Mouse (Mus musculus) R1 (cell line): ENCODE data around the gene Fbxo44.
"Not testable (repeated sequence)": the region's sequence is repeated elsewhere in the genome, so short reads cannot be mapped to it uniquely, and the experiment has no call there.

Source experiments
- DNase-seq: peaks from one replicate; pipeline ENCODE4 v3.0.0-alpha.2; 2018; ENCODE audit warnings: low read depth, low spot score

The Fbxo44 gene

DNA sequence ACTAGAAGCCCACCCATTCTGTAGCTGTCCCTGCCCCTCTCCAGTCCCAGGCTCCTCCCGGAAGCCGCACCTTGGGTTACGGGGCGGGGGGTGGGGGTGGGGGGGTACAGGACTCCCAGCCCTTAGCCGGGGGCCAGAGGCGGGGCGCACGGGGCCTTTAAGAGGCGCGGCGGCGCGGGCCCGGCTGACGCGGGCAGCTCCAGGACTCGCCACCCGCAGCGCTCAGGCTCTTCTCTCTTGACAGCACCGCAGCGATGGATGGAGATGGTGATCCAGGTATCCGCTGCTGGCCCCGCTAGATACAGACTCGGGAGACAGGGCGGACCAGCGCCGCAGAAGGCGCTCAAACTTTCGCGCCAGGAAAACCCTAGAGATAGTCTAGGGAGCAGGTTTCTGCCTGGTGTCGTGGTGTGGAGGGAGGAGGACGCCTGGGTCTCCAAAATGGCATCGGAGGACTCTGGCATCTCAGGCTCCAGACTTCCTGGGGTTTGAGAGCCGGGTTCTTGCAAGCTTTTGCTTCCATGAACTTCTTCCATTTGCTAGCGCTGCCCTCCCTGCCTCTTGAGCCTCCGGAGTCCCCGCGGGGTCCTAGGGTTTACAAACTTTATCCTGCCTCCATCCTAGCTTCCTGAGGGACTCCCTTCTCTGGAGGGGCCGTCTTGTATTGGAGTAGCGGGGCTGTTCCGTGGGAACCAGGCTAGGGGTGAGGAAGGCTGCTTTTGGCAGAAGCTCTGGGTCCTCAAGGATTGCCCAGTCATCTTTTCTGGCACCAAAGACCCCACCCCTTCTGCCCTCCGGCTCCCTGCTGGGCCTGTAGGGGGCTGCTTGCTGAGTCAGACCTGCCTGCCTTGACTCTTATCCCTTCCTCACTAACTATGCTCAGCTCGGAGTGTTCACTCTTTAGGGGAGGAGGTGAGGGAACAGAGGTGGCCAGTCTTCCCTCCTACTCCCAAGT is at the start of gene Fbxo44, which contains the start of gene Fbxo2:
Gene Fbxo44 (minus strand): TSS at position 47 of the 955 bp plus-strand sequence.
Gene Fbxo2 (plus strand): TSS at position 186 of the 955 bp plus-strand sequence.
- no peak for DNase-seq

DNA sequence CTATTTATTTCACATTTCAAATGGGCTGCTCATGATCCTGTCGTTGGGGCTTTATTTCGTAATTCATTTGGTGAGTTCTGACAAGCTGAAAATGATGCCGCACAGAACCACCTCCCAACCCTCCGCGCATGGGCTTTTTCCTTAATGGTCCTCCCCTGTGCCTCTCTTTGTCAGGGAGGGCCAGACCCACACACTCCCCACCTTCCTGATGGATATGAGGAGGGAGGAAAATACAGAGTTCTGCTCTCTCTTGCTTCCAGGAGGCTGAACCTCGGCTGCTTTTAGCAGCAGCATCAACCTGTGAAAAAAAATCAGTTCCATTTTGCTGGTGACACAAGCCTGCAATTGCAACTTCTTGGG is 44.6 kb upstream of the Fbxo44 start:
- no peak for DNase-seq

DNA sequence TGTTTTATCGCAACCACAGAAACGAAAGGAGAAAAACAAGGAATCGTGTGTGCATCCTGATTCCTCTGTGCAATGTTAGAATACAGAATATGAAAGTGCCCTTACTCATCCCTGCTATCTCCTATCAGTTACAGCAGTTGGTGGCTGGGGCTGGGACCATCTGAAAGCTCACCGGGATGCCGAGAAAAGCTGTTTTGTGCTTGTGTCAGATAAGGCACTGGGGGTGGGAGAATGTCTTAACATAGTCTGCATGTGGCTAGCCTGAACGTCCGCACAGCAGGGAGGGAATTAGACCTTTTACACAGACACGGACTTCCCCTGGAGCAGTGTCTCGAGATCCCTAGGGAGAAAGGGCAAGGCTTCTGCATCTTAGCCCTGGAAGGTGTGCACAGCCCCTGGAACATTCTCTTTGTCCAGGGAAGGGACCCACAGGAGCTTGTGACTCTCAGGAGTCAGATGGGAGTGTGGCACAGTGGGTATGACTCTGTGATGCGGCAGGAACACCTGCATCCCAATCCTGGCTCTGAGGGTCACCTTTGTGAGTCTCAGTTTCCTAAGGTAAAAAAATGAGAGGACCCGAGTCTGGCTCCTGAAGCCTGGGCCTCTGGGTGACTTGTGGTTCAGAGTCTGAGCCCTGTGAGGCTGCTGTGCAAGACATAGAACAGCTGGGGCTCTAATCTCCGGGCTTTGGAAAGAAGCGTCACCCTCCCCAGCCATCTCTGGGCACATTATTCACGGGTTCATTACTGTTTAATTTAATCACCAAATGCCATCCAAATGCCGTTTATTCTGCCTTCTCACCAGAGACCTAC is 44.0 kb upstream of the Fbxo44 start:
- no peak for DNase-seq

DNA sequence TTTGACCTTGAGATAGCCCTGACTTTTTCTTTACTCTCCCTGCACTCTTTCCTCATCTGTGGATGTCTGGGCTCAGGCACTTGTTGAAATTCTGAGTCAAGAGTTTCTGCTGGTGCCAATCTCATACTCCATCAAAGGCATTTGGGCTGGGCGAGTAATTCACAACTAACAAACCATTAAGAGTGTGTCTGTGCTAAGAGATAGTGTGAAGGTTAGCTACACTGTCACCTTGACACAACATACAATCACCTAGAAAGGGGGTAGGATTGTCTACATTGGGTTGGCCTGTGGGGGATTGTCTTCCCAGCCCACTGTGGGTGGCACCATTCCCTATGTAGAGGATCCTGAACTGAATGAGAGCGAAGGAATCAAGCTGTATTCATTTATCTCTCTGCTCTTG is 43.3 kb upstream of the Fbxo44 start:
- DNase-seq, result no peak

DNA sequence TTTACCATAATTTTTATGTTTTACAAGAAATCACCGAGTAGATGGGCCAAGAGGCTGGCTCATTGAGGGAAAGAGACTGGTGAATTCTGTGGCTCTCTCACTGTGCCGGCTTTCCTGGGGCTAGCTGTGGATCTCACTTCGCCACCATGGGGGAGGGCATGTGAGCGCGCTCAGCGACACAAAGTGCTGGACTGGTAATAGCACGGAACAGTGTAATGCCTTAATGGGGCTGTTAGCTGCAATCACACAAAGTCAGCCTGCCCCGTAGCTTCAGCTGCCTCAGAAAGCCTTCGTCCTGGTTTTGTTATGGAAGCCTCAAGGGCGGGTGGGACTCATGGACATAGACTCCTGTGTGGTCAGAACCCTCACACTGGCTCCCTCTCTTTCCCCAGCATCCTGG is 38.4 kb upstream of the Fbxo44 start:
- DNase-seq, result no peak

DNA sequence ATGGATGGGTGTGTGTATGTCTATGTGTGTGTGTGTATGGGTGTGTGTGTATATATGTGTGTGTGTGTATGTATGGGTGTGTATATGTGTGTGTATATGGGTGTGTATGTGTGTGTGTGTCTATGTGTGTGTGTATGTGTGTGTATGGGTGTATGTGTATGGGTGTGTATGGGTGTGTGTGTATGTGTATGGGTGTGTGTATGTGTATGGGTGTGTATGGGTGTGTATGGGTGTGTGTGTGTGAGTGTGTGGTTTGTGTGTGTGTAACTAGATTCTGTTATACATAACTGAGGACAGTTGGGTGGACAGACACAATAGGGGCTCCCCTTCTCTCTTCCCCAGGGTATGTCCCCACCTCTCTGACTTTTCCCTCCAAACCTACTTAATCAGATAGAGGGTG is 34.1 kb upstream of the Fbxo44 start:
- DNase-seq, result no peak

DNA sequence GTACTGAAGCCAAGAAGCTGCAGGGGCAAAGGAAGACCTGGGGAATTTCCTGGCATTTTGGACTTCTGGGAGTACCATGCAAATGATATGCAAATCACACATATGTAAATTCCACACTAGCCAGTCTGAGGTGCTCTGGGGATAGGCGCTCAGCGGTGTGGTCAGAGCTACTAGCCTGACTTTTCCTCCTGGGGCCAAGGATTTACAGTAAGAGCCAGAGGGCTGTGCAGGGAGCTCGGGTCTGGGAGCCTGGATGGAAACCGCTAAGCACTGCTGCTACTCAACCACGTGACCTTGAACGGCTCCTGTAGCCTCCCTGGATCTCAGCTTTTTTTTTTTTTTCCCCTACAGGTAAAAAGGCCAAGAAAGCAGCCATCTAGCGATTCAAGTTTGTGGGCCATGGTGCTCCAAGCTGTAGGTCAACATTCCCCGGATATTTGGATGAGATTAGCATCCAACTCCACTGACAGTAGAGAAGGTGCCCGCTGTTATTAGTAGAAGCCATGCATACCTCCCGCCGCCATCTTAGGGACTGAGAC is 32.5 kb upstream of the Fbxo44 start:
- DNase-seq, result peak; percentile 92

DNA sequence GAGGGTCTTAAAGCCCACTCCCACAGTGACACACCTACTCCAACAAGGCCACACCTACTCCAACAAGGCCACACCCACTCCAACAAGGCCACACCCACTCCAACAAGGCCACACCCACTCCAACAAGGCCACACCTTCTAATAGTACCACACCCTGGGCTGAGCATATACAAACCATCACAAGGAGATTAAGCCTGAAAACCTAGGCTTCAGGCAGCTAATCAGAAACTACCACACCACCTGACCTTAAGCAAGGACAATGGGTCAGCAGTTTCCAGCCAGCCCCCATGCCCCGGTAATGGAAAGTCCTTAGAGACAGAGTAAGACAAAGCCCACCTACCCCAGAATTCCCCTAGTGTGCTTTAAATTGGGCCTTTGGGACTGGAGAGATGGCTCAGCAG is 28.5 kb upstream of the Fbxo44 start:
- peak; percentile 36 for DNase-seq

DNA sequence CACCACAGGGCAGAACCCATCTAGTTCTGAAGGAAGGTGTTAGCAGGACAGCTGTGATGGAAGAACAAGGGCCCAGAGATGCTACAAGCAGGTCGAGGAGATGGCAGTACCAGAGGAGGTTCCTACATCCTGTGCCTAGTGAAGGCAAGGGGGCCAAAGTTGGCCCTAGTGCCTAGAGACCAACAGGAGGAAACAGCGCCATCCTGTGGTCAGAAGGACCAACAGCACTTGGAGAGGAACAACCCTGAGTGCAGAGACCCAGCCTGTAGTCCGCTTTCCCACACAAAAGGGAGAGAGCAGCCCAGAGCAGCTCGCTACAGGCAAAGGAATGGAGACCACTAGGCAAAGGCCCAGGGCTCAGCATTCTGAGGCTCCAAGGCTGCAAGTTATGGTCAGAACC is 25.5 kb upstream of the Fbxo44 start:
- DNase-seq, result peak; percentile 87

DNA sequence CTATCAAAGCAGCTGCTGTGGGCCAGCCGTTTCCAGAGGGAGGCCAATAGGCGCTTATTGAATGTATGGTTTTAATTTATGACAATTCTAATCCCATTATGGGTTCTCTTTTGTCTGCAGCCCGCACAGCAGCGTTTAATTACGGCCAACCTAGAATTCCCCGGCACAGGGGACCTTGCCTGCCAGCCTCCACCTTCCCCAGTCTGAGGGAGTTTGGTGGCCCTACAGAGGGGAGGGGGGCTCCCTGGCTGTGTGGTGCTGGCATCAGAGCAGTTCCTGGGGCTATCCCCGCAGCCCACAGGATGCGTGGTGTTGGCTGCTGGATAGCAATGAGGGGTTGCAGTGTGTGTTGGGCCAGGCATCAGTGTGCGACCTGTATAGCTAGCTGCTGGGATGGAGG is 24.3 kb upstream of the Fbxo44 start:
- DNase-seq, result no peak

DNA sequence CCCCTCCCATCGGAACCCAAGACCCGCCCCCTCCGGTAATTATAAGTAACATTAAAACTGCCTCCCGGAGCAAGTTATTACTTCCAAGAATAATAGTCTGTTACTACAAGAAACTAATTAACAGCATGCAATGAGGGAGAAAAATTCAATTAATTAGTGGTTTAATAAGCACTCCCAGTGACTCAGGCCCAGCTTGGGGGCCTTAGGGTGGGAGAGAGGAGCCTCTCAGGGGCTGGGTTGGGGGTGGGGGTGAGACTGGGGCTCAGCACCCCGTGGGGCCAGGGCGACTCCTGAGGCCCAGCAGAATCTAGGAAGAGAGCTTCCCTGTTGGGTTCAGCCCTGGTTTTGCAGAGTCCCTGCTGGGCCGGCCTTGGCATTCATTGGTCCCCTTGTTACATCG is 22.1 kb upstream of the Fbxo44 start:
- no peak for DNase-seq

DNA sequence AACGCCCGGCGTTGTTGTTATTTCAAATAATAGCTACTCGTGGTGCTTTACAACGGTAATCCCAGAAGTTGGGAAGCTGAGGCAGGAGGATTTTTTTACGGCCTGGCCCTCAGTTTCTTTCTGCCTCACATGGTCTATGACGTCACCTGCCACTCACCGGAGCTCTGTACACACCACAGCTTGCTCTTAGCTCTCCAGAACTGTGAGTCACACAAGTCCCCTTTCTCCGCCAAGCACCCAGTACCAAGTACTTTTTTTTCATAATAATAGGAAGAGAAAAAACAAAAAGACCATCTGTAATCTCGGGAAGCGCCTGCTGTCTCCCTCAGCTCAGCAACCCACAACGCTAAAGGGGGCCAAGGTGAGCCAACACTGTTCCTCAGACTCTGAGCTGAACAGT is 21.2 kb upstream of the Fbxo44 start:
- no peak for DNase-seq

DNA sequence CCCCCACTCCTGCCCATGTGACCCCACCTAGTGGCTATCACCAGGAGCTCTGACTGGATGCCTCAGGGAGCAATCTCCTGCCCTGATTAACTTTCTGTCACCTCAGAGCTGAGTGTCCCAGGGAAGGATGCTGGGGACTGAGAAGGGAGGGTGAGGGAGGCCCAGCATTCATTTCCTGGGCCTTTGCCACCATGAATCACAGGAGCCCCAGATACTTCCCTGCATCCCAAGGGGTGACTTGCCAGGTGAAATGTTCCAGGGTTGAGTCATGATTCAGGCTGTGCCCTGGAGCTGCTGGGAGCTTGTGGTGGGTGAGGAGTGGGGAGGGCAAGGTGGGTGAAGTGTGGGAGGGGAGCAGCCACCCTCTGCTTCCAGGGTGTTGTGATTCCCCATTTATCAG is 17.4 kb upstream of the Fbxo44 start:
- no peak for DNase-seq

DNA sequence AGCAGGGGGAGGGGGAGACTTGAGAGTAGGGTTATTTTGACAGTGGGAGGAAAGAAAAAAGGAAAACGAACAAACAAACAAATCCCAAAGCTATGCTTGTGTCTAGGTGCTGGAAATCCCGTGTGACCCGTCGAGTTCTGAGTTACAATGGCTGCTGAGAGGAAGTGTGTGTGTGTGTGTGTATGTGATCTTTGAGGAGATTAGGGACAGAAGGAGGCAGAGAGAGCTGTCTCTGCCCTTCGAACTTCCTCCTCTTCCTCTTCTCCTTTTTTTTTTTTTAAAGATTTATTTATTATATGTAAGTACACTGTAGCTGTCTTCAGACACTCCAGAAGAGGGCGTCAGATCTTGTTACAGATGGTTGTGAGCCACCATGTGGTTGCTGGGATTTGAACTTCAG is 16.3 kb upstream of the Fbxo44 start:
- DNase-seq, result not testable (repeated sequence)

DNA sequence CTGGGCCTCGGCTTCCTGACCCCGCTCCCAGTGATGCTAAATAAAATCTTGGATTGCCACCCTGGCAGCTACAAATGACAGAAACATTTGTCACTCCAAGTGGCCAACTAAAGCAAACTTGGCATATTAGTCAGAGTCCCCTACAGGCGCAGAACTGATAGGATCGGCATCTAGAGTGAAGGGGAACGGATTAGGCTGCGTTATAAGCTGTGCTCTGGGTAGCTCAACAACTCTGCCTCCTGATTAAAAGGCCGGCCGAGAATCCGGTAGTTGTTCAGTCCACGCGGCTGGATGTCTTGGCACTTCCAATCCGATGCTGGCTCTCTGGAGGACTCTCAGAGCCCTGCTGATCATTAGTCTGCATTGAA is 14.2 kb upstream of the Fbxo44 start:
- DNase-seq, result no peak

DNA sequence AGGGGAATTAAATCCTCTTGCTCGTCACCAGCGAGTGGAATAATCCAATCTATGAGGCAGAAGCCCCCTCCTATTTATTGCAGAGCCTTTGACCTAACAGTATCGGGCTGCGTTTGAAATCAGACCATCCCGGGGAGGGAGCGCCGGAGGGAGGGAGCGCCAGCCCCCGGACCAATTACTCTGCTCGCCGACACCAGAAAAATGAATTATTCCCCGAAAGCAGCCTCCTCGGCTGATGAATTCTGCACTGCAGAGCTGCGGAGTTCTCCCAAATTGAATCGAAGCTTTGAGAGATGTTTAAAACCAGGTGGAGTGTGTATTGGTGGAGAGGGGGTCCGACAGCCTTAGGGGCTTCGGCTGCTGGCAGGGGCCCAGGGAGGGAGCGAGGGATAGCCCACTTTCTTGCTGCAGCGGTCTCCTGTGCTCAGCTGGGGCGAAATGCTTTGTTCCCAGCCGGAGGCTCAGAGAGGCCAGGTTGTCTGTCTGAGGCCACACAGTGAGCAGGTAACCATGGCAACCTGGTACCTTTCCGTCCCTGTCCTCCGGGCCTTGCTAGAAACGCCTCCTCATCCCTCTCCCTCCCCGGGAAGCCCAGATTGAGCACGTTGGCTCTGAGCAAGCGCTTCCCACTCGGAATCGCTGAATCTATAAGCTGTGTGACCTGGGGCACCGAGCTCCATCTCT is 13.7 kb upstream of the Fbxo44 start:
- DNase-seq, result peak; percentile 88

DNA sequence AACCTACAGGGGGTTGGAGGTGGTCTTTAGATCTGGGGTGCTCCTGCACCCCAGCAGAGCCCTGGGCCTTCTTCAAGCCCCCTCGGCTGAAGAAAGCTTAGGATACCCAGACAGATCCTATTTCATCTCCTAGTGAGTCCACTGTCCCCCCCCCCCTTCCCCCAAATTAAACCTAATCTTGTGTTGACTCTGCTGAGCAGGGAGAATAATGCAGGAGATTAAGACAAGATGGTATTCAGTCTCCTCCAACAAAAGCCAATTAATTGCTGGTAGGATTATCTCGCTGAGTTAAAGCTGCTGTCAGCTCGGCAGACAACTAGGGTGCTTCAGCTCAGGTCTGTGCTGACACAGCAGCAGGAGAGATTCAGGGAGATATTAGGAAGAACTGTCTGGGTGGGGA is 11.0 kb upstream of the Fbxo44 start:
- no peak for DNase-seq

DNA sequence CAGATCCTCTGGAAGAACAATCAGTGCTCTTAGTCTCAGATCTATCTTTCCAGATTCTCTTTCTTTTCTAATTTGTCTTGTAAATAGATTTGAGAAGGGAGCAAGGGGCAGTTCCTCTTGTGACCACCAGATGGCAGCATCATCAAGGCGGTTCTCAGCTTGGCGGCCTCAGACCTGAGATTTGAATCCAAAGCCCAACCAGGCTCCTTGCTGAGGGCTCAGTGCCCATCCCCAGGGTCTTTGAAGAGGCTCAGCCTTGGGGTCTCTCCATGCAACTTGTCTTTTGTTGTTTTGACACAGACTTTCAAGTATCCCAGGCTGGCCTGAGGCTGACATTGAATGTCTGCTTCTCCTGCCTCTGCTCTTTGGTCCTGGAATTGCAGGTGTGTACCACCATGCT is 10.6 kb upstream of the Fbxo44 start:
- peak; percentile 65 for DNase-seq

DNA sequence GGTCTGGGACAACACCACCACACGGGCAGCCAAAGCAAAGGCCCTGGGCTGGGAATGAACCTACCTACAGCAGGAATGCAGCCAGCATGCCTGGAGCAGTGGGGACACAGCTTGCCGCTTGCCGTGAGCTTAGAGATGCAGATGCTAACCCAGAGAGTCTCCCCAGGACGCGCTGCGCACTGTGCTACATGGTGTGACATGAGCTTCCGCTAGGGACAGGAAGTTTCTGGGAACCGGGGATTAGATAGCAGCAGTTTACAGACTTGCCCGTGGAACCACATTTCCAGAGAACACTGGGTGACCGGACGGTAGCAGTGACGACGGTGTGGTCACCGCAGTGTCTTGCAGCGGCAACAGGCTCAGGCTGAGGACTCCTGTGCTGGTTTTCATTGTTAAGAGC is 9.3 kb upstream of the Fbxo44 start:
- peak; percentile 94 for DNase-seq

DNA sequence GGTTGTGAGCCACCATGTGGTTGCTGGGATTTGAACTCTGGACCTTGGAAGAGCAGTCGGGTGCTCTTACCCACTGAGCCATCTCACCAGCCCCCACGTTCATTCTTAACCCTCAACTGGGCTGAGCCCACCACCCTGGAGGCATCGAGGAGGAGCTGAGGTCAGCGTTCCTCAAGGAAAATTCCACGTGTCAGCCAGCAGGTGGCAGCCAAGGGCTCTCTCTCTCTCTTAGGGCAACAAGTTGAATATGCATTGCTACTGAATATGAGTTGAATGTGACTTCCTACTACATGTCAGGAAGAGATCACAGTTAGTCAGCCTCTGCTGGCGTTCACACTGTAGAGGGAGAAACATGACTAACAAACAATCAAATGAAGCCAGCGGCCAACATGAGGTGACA is 8.0 kb upstream of the Fbxo44 start:
- peak; percentile 79 for DNase-seq

DNA sequence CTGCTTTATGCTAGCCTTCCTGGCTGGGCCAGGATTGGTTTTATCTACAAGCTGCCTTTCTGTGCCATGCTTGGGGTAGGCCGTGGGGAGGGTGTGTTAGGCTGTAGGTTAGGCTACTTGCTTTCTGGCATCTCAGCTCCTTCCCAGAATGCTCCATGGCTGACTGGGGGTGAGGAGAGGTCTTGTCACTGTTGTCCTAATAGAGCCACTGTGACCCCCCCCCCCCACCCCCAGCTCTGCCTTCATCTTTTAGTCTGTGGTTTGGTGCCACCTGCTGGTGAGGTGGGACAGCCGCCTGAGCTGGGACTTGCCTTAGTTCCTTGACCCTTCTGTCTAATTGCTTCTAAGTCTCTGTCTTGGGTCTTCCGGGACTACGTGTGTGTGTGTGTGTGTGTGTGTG is 6.7 kb upstream of the Fbxo44 start:
- peak; percentile 82 for DNase-seq

DNA sequence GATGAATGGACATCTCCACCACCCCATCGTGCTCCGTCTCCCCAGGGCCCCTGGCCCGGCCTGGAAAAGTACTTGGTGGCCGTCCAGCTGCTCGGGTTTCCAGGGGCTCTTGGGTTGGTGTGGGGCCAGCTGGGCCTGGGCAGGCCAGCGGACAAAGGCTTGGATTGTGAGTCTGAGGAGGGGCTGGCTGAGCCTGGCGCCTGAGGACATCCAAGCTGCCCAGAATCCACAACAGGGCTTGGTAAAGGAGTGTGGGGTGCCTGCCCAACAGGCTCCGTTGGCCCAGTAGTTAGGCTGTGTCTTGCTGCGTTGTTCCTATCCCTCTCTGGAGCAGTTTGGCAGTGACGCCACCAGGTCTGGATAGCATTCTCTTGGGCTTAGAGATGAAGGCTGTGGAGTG is 6.1 kb upstream of the Fbxo44 start:
- DNase-seq, result no peak
